Mouse (Mus musculus): ENCODE measurements around the gene Nek1. TPM values are rescaled to one million over a fixed set of nuclear protein-coding genes. Genes with fewer than 3 reads are reported as not detected.

The Nek1 gene
- polyA plus RNA-seq, 2 experiments = 2.6 to 6.7 TPM

DNA sequence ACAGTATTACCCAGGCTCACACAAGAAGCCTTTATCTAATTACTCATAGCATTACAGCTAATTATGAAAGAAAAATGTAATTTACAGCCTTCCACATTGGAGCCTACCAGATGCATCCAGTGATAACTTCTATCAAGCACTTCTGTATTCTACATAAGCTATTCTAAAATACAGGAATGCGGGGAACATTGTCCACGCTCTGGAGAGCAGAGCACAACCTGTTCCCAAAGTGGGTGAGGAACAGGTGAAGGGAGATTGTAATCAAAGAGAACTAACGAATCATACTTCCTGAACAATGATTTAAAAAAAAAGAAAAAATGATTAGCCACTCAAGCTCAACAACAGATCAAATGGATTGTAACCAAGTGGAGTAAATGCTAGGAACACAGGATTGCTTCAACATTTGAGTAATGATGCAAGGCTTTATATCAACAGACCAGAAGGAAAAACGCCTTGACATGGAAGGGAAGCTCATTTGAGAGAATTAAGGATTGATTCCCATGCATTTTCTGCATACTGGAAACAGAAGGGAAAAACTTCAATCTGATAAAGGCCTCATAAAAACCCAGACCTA, 139.7 kb downstream of the Nek1 start:
- WGBS (ENCODE audit: insufficient replicate concordance) = 68% methylated on average over 4 of the region's 4 CpGs
- no peak overlapping the region for H3K4me2 ChIP-seq (ENCODE audit: low read depth)
- H3K36me3 ChIP-seq (replicated peaks; ENCODE audit: control insufficient read depth, insufficient read depth, low read depth) = no peaks in the 10 kb centered on the region
- no peak overlapping the region for H3K4me3 ChIP-seq (ENCODE audit: insufficient read depth in 1 of 2, low read depth in 2 of 2, low read length in 2 of 2)
- ATAC-seq (ENCODE audit: insufficient read depth) (no peak), DNase-seq (ENCODE audit: low read depth in 3 of 3, low spot score in 3 of 3) (no peak)
- no peaks in the 10 kb centered on the region for H3K4me1 ChIP-seq (replicated peaks; ENCODE audit: control insufficient read depth in 2 of 2, insufficient read depth in 2 of 2, low read length in 1 of 2)
- no peaks in the 10 kb centered on the region for H3K9me3 ChIP-seq (ENCODE audit: control insufficient read depth, low read length)
- no peak overlapping the region for H3K9ac ChIP-seq (replicated peaks)
- TF ChIP-seq CTCF (IDR thresholded peaks at IDR 0.05; ENCODE audit: low read depth) (no peak), EP300 (IDR thresholded peaks at IDR 0.05; ENCODE audit: low read depth) (no peak)
- no peaks in the 10 kb centered on the region for H3K27me3 ChIP-seq (ENCODE audit: control insufficient read depth, insufficient read depth, low read length)
- no peak overlapping the region for H3K27ac ChIP-seq

GRCm38 (mm10) chr8:61141869-61142268, 148.9 kb downstream of the Nek1 start:
- ATAC-seq (ENCODE audit: insufficient read depth) = no peak
- TF ChIP-seq CTCF (IDR thresholded peaks at IDR 0.05; ENCODE audit: low read depth) = no peak
- Histone ChIP-seq H3K27me3 (ENCODE audit: control insufficient read depth, insufficient read depth, low read length) (no peaks in the 10 kb centered on the region), H3K27ac (no peak overlapping the region), H3K4me3 (ENCODE audit: insufficient read depth in 1 of 2, low read depth in 2 of 2, low read length in 2 of 2) (no peak overlapping the region), H3K9me3 (ENCODE audit: control insufficient read depth, low read length) (no peaks in the 10 kb centered on the region), H3K4me1 (replicated peaks; ENCODE audit: control insufficient read depth in 2 of 2, insufficient read depth in 2 of 2, low read length in 1 of 2) (no peaks in the 10 kb centered on the region), H3K36me3 (replicated peaks; ENCODE audit: control insufficient read depth, insufficient read depth, low read depth) (no peaks in the 10 kb centered on the region), H3K4me2 (ENCODE audit: low read depth) (no peak overlapping the region), H3K9ac (replicated peaks) (no peak overlapping the region)
- WGBS (ENCODE audit: insufficient replicate concordance) = 58% methylated on average over 6 of the region's 6 CpGs
- DNase-seq (ENCODE audit: low read depth in 3 of 3, low spot score in 3 of 3) = no peak

DNA sequence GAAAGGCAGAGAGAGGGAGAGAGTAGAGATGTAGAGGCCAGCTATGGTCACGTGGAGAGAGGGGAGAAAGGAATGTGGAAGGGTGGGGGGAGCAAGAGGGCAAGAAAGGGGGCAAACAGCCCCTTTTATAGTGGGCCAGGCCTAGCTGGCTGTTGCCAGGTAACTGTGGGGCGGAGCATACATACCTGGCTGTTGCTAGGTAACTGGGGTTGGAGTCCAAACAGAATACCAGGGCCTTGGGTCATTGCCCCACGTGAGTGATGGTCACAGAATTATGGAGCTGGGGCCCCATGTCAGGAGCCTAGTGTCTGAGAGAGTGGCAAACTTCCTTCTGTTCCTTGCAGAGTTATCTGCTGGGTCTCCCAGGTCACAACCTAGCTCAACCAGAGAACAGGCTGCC, 149.3 kb downstream of the Nek1 start:
- Histone ChIP-seq H3K27ac (no peak overlapping the region), H3K27me3 (ENCODE audit: control insufficient read depth, insufficient read depth, low read length) (no peaks in the 10 kb centered on the region), H3K36me3 (replicated peaks; ENCODE audit: control insufficient read depth, insufficient read depth, low read depth) (no peaks in the 10 kb centered on the region), H3K9ac (replicated peaks) (no peak overlapping the region), H3K4me3 (ENCODE audit: insufficient read depth in 1 of 2, low read depth in 2 of 2, low read length in 2 of 2) (no peak overlapping the region), H3K4me1 (replicated peaks; ENCODE audit: control insufficient read depth in 2 of 2, insufficient read depth in 2 of 2, low read length in 1 of 2) (no peaks in the 10 kb centered on the region), H3K9me3 (ENCODE audit: control insufficient read depth, low read length) (no peaks in the 10 kb centered on the region), H3K4me2 (ENCODE audit: low read depth) (no peak overlapping the region)
- TF ChIP-seq EP300 (IDR thresholded peaks at IDR 0.05; ENCODE audit: low read depth) (no peak), CTCF (IDR thresholded peaks at IDR 0.05; ENCODE audit: low read depth) (no peak)
- DNase-seq (ENCODE audit: low read depth in 3 of 3, low spot score in 3 of 3) = no peak
- no peak for ATAC-seq (ENCODE audit: insufficient read depth)
- WGBS (ENCODE audit: insufficient replicate concordance) = 48% methylated on average over 3 of the region's 3 CpGs

- Histone ChIP-seq H3K36me3 (replicated peaks; ENCODE audit: control insufficient read depth, insufficient read depth, low read depth) (no peaks in the 10 kb centered on the region), H3K4me2 (ENCODE audit: low read depth) (no peak overlapping the region), H3K27me3 (ENCODE audit: control insufficient read depth, insufficient read depth, low read length) (no peaks in the 10 kb centered on the region), H3K27ac (no peak overlapping the region), H3K4me1 (replicated peaks; ENCODE audit: control insufficient read depth in 2 of 2, insufficient read depth in 2 of 2, low read length in 1 of 2) (no peaks in the 10 kb centered on the region), H3K9ac (replicated peaks) (no peak overlapping the region), H3K4me3 (ENCODE audit: insufficient read depth in 1 of 2, low read depth in 2 of 2, low read length in 2 of 2) (no peak overlapping the region), H3K9me3 (ENCODE audit: control insufficient read depth, low read length) (no peaks in the 10 kb centered on the region)
- no peak for ATAC-seq (ENCODE audit: insufficient read depth)
- DNase-seq (ENCODE audit: low read depth in 3 of 3, low spot score in 3 of 3) = no peak
- TF ChIP-seq EP300 (IDR thresholded peaks at IDR 0.05; ENCODE audit: low read depth) = no peak
- TF ChIP-seq CTCF (IDR thresholded peaks at IDR 0.05; ENCODE audit: low read depth) = no peak
Measured at GRCm38 (mm10) chr8:61142845-61143244, 149.8 kb downstream of the Nek1 start.

GRCm38 (mm10) chr8:61148728-61149127, 155.7 kb downstream of the Nek1 start:
- Histone ChIP-seq H3K27me3 (ENCODE audit: control insufficient read depth, insufficient read depth, low read length) (no peaks in the 10 kb centered on the region), H3K4me1 (replicated peaks; ENCODE audit: control insufficient read depth in 2 of 2, insufficient read depth in 2 of 2, low read length in 1 of 2) (no peaks in the 10 kb centered on the region), H3K36me3 (replicated peaks; ENCODE audit: control insufficient read depth, insufficient read depth, low read depth) (no peaks in the 10 kb centered on the region), H3K4me2 (ENCODE audit: low read depth) (no peak overlapping the region), H3K4me3 (ENCODE audit: insufficient read depth in 1 of 2, low read depth in 2 of 2, low read length in 2 of 2) (no peak overlapping the region), H3K27ac (no peak overlapping the region), H3K9me3 (ENCODE audit: control insufficient read depth, low read length) (no peaks in the 10 kb centered on the region), H3K9ac (replicated peaks) (no peak overlapping the region)
- TF ChIP-seq EP300 (IDR thresholded peaks at IDR 0.05; ENCODE audit: low read depth) (no peak), CTCF (IDR thresholded peaks at IDR 0.05; ENCODE audit: low read depth) (no peak)
- no peak for DNase-seq (ENCODE audit: low read depth in 3 of 3, low spot score in 3 of 3)
- 60% methylated on average over 5 of the region's 5 CpGs for WGBS (ENCODE audit: insufficient replicate concordance)
- no peak for ATAC-seq (ENCODE audit: insufficient read depth)
